Mouse (Mus musculus): ENCODE results near the gene Dip2b. TPM values are rescaled to one million over a fixed set of nuclear protein-coding genes. Genes with fewer than 3 reads are reported as not detected.

Dip2b gene
- total RNA-seq (2017): 43.8 and 45.3 TPM in 2 replicates

DNA sequence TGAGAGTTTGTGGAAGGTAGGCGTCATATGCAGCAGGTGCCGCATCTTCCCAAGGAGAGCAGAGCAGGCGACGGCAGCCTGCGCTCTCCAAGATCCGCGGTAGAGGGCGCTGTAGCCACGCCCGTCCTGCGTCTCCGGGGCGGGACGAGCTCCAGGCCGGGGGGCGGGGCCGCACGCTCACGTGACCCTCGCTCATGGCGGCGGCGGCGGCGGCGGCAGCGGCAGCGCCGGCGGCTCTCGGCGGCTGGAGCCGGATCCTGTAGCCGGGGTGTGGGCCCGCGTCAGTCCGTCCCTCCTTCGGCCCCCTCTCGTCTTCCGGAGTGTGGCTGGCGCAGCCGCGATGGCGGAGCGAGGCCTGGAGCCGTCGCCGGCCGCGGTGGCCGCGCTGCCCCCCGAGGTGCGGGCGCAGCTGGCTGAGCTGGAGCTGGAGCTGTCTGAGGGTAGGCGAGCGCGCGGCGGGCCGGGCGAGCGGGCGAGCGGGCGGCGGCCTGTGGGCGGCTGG lies at the start of gene Dip2b:
Gene Dip2b, plus strand, starts transcription at position 195 of the 502 bp plus-strand sequence.
- peak; percentile 77 for ATAC-seq (ENCODE audit: extremely low read depth, insufficient number of reproducible peaks, low FRiP score, poor library complexity, severe bottlenecking)

- ATAC-seq (ENCODE audit: extremely low read depth, insufficient number of reproducible peaks, low FRiP score, poor library complexity, severe bottlenecking): no peak
Measured at GRCm38 (mm10) chr15:99993100-99993499, 45.4 kb upstream of the Dip2b start.

DNA sequence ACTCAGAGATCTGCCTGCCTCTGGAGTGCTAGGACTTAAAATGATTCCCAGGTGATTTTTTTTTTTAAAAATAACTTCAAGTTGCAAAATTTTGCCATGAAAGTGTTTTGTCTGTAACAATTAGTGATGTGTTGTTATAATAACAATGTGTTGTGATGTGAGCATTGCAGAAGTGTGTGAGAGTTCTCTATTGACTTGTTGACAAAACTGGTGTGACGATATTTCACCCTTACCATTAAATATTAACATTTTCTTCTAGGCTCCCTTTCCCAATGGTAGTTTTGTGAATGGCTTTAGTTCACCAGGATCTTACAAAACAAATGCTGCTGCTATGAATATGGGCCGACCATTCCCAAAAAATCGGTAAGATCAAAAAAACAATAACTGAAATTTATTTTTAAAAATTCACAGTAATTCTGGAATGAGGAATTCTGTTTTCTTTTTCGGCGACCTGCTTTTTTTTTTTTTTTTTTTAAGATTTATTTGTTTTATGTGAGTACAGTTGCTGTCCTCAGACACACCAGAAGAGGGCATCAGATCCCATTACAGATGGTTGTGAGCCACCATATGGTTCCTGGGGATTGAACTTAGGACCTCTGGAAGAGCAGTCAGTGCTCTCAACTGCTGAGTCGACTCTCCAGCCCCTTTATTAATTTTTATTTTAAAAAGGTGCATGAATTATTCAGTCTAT lies 41.2 kb upstream of the Dip2b start:
- no peak for ATAC-seq (ENCODE audit: extremely low read depth, insufficient number of reproducible peaks, low FRiP score, poor library complexity, severe bottlenecking)

DNA sequence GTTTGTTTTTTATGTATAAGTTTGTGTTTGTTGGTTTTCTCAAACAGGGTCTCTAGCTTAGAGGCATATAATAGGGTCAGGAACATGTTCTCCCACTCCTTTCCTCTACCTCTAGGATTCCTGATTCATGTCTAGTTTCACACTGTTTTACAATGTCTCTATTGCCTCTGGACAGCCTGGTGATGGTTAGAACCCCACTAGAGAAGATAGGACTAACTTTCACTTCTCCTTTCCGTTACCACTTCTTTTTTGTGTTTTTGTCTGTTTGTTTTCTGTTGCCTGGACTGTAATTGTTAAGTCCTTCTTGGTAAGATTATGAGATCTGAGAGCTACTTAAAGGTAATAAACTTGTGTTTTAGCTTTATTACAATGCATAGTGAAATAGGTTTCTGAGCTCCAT lies 39.1 kb upstream of the Dip2b start:
- peak; percentile 56; the same call in 1 of the 2 replicates for ATAC-seq (ENCODE audit: extremely low read depth, insufficient number of reproducible peaks, low FRiP score, poor library complexity, severe bottlenecking)

- peak; percentile 83 for ATAC-seq (ENCODE audit: extremely low read depth, insufficient number of reproducible peaks, low FRiP score, poor library complexity, severe bottlenecking)
Measured at GRCm38 (mm10) chr15:100004677-100005273, 33.7 kb upstream of the Dip2b start.

DNA sequence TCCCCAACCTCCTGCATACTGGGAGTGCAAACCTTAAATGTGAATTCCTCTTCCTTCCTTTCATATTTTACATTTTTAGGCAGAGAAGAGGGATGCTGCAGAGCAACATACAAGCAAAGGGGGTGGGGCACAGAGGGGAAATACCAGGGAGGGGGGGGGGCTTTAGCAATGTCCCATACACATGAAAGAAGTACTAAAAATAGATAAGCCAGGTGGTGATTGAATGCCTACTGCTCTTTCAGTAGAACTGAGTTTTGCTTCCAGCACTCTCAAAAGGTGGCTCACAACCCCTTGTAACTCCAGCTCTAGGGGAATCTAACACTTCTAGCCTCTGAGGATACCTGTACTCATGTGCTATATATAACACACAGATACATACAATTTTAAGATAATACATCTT lies 32.3 kb upstream of the Dip2b start:
- ATAC-seq (ENCODE audit: extremely low read depth, insufficient number of reproducible peaks, low FRiP score, poor library complexity, severe bottlenecking): no peak

DNA sequence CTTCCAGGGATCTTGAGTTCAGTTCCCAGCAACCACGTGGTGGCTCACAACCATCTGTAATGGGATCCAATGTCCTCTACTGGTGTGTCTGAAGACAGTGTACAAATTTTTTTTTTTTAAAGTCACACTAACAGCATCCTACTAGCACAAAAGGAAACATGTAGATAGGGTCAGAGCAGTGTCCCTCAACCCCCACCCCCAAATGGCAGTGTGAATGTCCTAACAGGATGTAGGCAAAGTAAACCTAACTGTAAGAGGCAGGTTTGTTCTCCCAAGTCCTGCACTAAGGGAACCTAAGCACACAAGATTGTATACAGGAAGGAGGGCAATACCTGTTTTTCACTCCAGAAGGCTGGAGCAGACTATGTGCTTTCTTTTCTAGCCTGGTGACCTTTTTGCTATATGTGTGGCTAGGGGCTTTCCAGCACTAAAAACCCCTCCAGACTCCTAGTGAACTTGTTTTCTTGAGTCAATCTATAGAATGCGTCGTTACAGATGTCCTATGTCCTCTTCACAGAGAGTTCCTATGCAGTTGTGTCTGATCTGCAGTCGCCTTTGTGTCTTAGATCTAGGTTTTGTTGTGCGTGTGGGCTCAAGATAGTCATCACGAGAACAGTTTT lies 20.1 kb upstream of the Dip2b start:
- no peak for ATAC-seq (ENCODE audit: extremely low read depth, insufficient number of reproducible peaks, low FRiP score, poor library complexity, severe bottlenecking)

DNA sequence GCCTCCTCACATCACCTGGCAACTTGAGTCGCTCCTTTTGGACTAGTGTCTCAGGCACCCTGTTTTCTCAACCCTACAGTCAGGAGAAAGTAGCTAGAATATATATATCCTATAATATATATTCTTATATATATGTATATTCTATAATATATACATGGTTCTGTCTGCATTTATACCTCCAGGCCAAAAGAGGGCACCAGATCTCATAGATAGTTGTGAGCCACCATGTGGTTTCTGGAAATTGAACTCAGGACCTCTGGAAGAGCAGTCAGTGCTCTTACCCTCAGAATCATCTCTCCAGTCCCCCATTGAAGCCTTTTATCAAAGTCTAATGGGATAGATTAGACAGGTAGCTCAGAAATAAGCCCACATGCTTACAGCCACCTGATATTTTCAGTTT lies 17.3 kb upstream of the Dip2b start:
- ATAC-seq (ENCODE audit: extremely low read depth, insufficient number of reproducible peaks, low FRiP score, poor library complexity, severe bottlenecking): no peak

GRCm38 (mm10) chr15:100022923-100023322 lies 15.5 kb upstream of the Dip2b start:
- ATAC-seq (ENCODE audit: extremely low read depth, insufficient number of reproducible peaks, low FRiP score, poor library complexity, severe bottlenecking): peak; percentile 42; the same call in 1 of the 2 replicates

DNA sequence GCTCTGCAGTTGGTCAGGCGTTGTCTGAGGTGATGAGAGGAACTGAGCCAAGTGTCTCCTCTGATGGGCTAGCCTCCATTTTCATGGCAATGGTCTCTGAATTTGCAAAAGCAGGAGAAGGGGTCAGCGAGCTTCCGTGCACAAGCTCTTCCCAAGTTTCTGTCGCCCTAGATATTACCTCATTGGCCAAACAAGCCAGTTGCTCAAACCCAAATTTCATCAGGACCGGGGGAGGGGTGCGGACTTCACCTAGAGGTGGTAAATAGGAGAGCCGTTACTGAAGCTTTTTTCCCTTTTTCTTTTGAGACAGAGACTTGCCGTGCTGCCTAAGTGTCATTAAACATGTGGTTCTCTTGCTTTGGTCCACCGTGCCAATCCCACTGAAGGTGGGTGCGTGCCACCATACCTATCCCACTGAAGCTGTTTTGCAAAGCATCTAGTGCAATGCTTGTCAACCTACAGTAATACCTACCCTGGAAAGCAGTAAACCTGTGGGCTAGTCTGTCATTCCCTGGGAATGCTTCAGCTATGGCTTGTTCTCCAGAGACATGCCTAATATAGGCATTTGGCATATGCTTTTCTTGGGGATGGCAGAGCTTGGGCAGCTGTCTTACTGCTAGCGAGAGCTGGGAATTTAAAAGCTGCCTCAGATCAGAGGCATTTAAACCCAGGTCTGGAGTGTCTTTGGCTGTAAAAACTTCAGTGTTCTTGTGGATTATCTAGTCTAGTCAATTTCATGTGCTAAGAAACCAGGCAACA lies 13.2 kb upstream of the Dip2b start:
- ATAC-seq (ENCODE audit: extremely low read depth, insufficient number of reproducible peaks, low FRiP score, poor library complexity, severe bottlenecking): no peak

GRCm38 (mm10) chr15:100028133-100028532 lies 10.3 kb upstream of the Dip2b start:
- no peak for ATAC-seq (ENCODE audit: extremely low read depth, insufficient number of reproducible peaks, low FRiP score, poor library complexity, severe bottlenecking)

GRCm38 (mm10) chr15:100029497-100029896 lies 9.0 kb upstream of the Dip2b start:
- ATAC-seq (ENCODE audit: extremely low read depth, insufficient number of reproducible peaks, low FRiP score, poor library complexity, severe bottlenecking): no peak

GRCm38 (mm10) chr15:100029900-100030299 lies 8.6 kb upstream of the Dip2b start:
- ATAC-seq (ENCODE audit: extremely low read depth, insufficient number of reproducible peaks, low FRiP score, poor library complexity, severe bottlenecking): no peak

- no peak for ATAC-seq (ENCODE audit: extremely low read depth, insufficient number of reproducible peaks, low FRiP score, poor library complexity, severe bottlenecking)
Measured at GRCm38 (mm10) chr15:100032546-100032945, 5.9 kb upstream of the Dip2b start.

- peak; percentile 19; the same call in 1 of the 2 replicates for ATAC-seq (ENCODE audit: extremely low read depth, insufficient number of reproducible peaks, low FRiP score, poor library complexity, severe bottlenecking)
Measured at GRCm38 (mm10) chr15:100039001-100039701, 687 bp downstream of the Dip2b start.

- no peak for ATAC-seq (ENCODE audit: extremely low read depth, insufficient number of reproducible peaks, low FRiP score, poor library complexity, severe bottlenecking)
Measured at GRCm38 (mm10) chr15:100040541-100041266, 2.2 kb downstream of the Dip2b start.

DNA sequence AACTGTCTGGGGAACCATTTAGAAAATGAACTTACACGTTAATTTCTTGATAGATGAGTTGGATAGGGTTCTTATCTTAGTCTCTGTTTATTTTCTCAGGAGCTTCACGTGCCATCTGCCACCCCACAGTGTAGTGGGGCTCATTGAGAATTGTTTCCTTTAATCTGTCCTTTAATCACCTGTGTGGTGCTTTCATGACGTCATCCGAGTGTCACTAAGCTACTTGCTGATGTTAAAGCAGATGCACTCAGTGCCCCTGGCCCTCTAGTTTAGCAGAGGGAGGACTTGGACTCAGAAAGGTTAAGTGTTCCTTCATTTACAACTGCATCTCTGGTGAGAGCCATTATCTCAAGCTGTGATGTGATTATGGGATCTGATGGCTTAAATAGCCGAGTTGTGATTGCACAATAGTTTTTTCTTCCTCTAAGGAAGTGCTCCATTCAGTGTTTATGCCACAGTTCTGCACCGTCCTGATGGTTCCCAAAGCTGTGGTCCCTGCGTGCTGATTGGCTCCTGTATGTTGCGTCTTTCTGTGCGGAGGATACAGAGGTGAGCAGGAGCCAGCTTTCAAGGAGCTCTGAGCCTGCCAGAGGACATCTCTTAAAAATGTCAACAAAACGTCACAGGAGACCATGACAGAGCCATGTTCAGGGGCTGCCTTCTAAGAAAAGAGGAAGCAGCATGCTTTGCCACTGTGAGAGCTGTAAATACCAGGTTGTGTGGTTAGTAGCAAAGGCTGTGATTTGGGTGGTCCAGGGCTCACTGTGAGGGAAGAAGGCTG lies 3.0 kb downstream of the Dip2b start:
- ATAC-seq (ENCODE audit: extremely low read depth, insufficient number of reproducible peaks, low FRiP score, poor library complexity, severe bottlenecking): peak; percentile 51

- ATAC-seq (ENCODE audit: extremely low read depth, insufficient number of reproducible peaks, low FRiP score, poor library complexity, severe bottlenecking): no peak
Measured at GRCm38 (mm10) chr15:100042048-100042400, 3.6 kb downstream of the Dip2b start.
